Mouse (Mus musculus) forebrain, embryonic 11.5 days (tissue): ENCODE measurements at regions not wholly inside any gene's neighbourhood (a gene's known extent, or its start where the extent isn't known, plus 50 kb on each side); places are given as distances from the start of the nearest gene placed in this dataset.

Source experiments
- ATAC-seq: fragments of 200-750 bp; cut with Nextera tagmentation; replicated peaks from 2 replicates; pipeline ENCODE4 v1.8.0; 2017; ENCODE audit warnings: moderate TSS enrichment; ENCODE audit not compliant: low FRiP score
- DNase-seq: peaks from one replicate; pipeline ENCODE4 v3.0.0-alpha.2; 2017; ENCODE audit warnings: low spot score
- H3K27ac ChIP-seq: fragments of 300-500 bp; sonication (generic); 2 replicates; pipeline ENCODE4 v1.5.1; 2014; ENCODE audit warnings: low read depth, low read length
- H3K27me3 ChIP-seq: fragments of 300-500 bp; sonication (generic); 2 replicates; pipeline ENCODE4 v1.6.1; 2014; ENCODE audit warnings: mild to moderate bottlenecking, low read length, mixed read lengths; ENCODE audit not compliant: control insufficient read depth, insufficient read depth
- H3K36me3 ChIP-seq: fragments of 300-500 bp; sonication (generic); 2 replicates; pipeline ENCODE4 v1.6.1; 2014; ENCODE audit warnings: mild to moderate bottlenecking, low read length, moderate library complexity, mixed read lengths; ENCODE audit not compliant: control insufficient read depth, insufficient read depth
- H3K4me1 ChIP-seq: fragments of 300-500 bp; sonication (generic); replicated peaks from 2 replicates; pipeline ENCODE4 v1.6.1; 2014; ENCODE audit warnings: low read length, mixed read lengths; ENCODE audit not compliant: control insufficient read depth, insufficient read depth
- H3K4me2 ChIP-seq: fragments of 300-500 bp; sonication (generic); 2 replicates; pipeline ENCODE4 v1.6.1; 2014; ENCODE audit warnings: low read depth, mild to moderate bottlenecking, low read length, moderate library complexity, mixed read lengths; ENCODE audit not compliant: severe bottlenecking
- H3K4me3 ChIP-seq: fragments of 300-500 bp; sonication (generic); 2 replicates; pipeline ENCODE4 v1.5.1; 2014; ENCODE audit warnings: low read depth, low read length
- H3K9ac ChIP-seq: fragments of 300-500 bp; sonication (generic); 2 replicates; pipeline ENCODE4 v1.6.1; 2014; ENCODE audit warnings: low read length
- H3K9me3 ChIP-seq: fragments of 300-500 bp; sonication (generic); 2 replicates; pipeline ENCODE4 v1.6.1; 2016; ENCODE audit warnings: low read length, mixed read lengths; ENCODE audit not compliant: control insufficient read depth
- WGBS: fragments of 180-500 bp; shearing (Covaris S2); extraction: QIAGEN DNeasy Blood & Tissue Kit; methylation state at CpG from one replicate; pipeline ENCODE4 v1.1.7; 2014; 5-methylcytosine and 5-hydroxymethylcytosine counted together

DNA sequence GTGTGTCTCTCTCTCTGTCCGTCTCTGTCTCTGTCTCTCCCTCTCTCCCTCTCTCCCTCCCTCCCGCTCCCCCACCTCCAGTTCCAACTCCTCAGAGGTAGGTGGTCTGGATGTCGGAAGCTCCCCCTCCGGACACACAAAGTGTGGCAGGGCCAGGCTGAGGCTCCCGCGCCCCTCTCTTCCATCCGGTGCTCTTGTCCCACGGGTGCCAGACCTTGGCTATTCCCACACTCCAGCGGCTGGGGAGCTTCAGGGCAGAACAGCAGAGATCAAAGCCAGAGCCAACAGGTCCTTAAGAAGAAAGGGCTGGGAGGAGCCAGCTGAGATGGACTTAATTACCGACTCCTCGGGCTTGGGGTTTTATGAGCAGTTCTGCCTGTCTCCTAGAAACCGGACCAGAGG is 101.1 kb upstream of the Med13l start:
- Histone ChIP-seq H3K9ac (peak overlapping the region; percentile 39), H3K27ac (peak overlapping the region; percentile 78), H3K4me3 (peak overlapping the region; percentile 19), H3K36me3 (no peaks in the 10 kb centered on the region), H3K27me3 (no peaks in the 10 kb centered on the region; the same call in 1 of the 2 replicates), H3K9me3 (no peaks in the 10 kb centered on the region), H3K4me1 (peaks cover 3% of the 10 kb centered on the region; the same call in 1 of the 2 replicates), H3K4me2 (peak overlapping the region; percentile 54)
- peak; percentile 82 for DNase-seq
- WGBS = under 1% methylated on average over 12 of the region's 12 CpGs
- peak; percentile 78 for ATAC-seq

DNA sequence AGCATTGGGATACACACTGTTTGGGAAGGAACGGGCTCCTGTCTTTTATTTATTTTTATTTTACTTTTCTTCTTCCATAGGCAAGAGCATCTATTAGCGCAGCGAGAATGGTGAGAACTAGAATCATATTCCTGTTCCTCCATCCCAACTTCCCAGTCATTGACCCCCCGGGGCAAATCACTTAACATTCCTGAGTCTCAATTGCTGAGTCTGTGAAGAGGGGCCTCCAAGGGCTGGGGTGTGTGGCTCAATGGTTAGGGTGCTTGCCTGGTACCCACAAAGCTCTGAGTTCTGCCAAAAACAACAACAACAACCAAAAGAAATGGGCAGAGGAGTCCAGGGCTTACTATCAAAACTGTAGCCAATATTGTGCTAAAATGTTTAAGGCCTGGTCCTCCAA is 98.5 kb upstream of the Med13l start:
- Histone ChIP-seq H3K27me3 (no peaks in the 10 kb centered on the region; the same call in 1 of the 2 replicates), H3K9ac (no peak overlapping the region), H3K4me3 (no peak overlapping the region), H3K9me3 (no peaks in the 10 kb centered on the region), H3K36me3 (no peaks in the 10 kb centered on the region), H3K4me2 (no peak overlapping the region), H3K4me1 (peaks cover 16% of the 10 kb centered on the region; the same call in 1 of the 2 replicates), H3K27ac (no peak overlapping the region)
- 65% methylated on average over 4 of the region's 4 CpGs for WGBS
- no peak for DNase-seq
- ATAC-seq = no peak

GRCm38 (mm10) chr5:118464931-118465801 is 95.3 kb upstream of the Med13l start:
- Histone ChIP-seq H3K36me3 (no peaks in the 10 kb centered on the region), H3K4me1 (peaks cover 13% of the 10 kb centered on the region; the same call in 1 of the 2 replicates), H3K9me3 (no peaks in the 10 kb centered on the region), H3K4me2 (peak overlapping the region; percentile 35), H3K27ac (peak overlapping the region; percentile 37; the same call in 1 of the 2 replicates), H3K27me3 (no peaks in the 10 kb centered on the region; the same call in 1 of the 2 replicates), H3K9ac (peak overlapping the region; percentile 23; the same call in 1 of the 2 replicates), H3K4me3 (peak overlapping the region; percentile 5)
- DNase-seq (peak; percentile 87), ATAC-seq (peak; percentile 68)
- 4% methylated on average over 22 of the region's 22 CpGs for WGBS

- H3K27me3 ChIP-seq = no peaks in the 10 kb centered on the region; the same call in 1 of the 2 replicates
- H3K27ac ChIP-seq = peak overlapping the region; percentile 66
- 10% methylated on average over 10 of the region's 10 CpGs for WGBS
- H3K9me3 ChIP-seq = no peaks in the 10 kb centered on the region
- no peaks in the 10 kb centered on the region for H3K36me3 ChIP-seq
- peak overlapping the region; percentile 39 for H3K9ac ChIP-seq
- peak overlapping the region; percentile 5 for H3K4me3 ChIP-seq
- peaks cover 13% of the 10 kb centered on the region; the same call in 1 of the 2 replicates for H3K4me1 ChIP-seq
- ATAC-seq (peak; percentile 33), DNase-seq (peak; percentile 60)
- H3K4me2 ChIP-seq = peak overlapping the region; percentile 35
These were observed 94.3 kb upstream of the Med13l start for GRCm38 (mm10) chr5:118465991-118466750.

DNA sequence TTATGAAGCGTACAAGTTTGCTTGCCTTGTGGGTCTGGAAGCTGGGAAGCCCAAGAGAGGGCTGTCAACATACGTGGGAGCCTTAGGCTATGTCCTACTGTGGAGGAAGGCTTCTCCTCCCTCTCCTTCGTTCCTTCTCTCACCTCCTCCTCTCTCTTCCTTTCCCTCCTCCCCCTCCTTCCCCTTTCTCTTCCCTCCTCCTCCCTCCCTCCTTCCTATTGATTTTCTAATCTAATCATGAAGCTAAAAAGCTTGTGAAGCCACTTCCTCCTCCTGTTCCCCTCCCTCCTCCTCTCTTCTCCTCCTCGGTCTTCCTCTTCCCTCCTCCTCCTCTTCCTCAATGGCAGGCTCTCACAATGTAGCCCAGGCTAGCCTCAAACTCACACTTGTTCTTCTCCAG is 91.7 kb upstream of the Med13l start:
- Histone ChIP-seq H3K27ac (no peak overlapping the region), H3K9me3 (no peaks in the 10 kb centered on the region), H3K9ac (no peak overlapping the region), H3K36me3 (no peaks in the 10 kb centered on the region), H3K4me1 (peaks cover 17% of the 10 kb centered on the region; the same call in 1 of the 2 replicates), H3K27me3 (no peaks in the 10 kb centered on the region), H3K4me2 (no peak overlapping the region), H3K4me3 (no peak overlapping the region)
- 66% methylated on average over 4 of the region's 4 CpGs for WGBS
- ATAC-seq (no peak), DNase-seq (no peak)

- no peaks in the 10 kb centered on the region for H3K9me3 ChIP-seq
- H3K27me3 ChIP-seq = no peaks in the 10 kb centered on the region
- 46% methylated on average over 5 of the region's 5 CpGs for WGBS
- no peak overlapping the region for H3K27ac ChIP-seq
- H3K9ac ChIP-seq = no peak overlapping the region
- no peak for DNase-seq
- H3K4me2 ChIP-seq = no peak overlapping the region
- ATAC-seq = no peak
- no peak overlapping the region for H3K4me3 ChIP-seq
- no peaks in the 10 kb centered on the region for H3K36me3 ChIP-seq
- 0 out of 2 replicates have a peak, but pooled peaks cover 4% of the 10 kb centered on the region for H3K4me1 ChIP-seq
These were observed 88.9 kb upstream of the Med13l start for GRCm38 (mm10) chr5:118471569-118471968.

GRCm38 (mm10) chr5:118472291-118472690 is 88.2 kb upstream of the Med13l start:
- 0 out of 2 replicates have a peak, but pooled peaks cover 4% of the 10 kb centered on the region for H3K4me1 ChIP-seq
- no peak for DNase-seq
- H3K9ac ChIP-seq = no peak overlapping the region
- no peak for ATAC-seq
- no peaks in the 10 kb centered on the region for H3K9me3 ChIP-seq
- no peak overlapping the region for H3K4me3 ChIP-seq
- H3K27me3 ChIP-seq = no peaks in the 10 kb centered on the region
- H3K4me2 ChIP-seq = no peak overlapping the region
- H3K36me3 ChIP-seq = no peaks in the 10 kb centered on the region
- no peak overlapping the region for H3K27ac ChIP-seq
- WGBS = 92% methylated on average over 10 of the region's 10 CpGs

- Histone ChIP-seq H3K4me3 (no peak overlapping the region), H3K36me3 (no peaks in the 10 kb centered on the region), H3K27me3 (no peaks in the 10 kb centered on the region), H3K4me2 (no peak overlapping the region), H3K9ac (no peak overlapping the region), H3K9me3 (no peaks in the 10 kb centered on the region), H3K27ac (no peak overlapping the region), H3K4me1 (0 out of 2 replicates have a peak, but pooled peaks cover 4% of the 10 kb centered on the region)
- ATAC-seq = no peak
- 58% methylated on average over 5 of the region's 5 CpGs for WGBS
- DNase-seq = no peak
These were observed 87.2 kb upstream of the Med13l start for GRCm38 (mm10) chr5:118473128-118473730.
